Mouse (Mus musculus) midbrain, postnatal 0 days (tissue): ENCODE data around the gene Jak3. TPM values are rescaled to one million over a fixed set of nuclear protein-coding genes. Genes with fewer than 3 reads are reported as not detected.
"Not testable (repeated sequence)": the region's sequence is repeated elsewhere in the genome, so short reads cannot be mapped to it uniquely, and the experiment has no call there.

Source experiments
- ATAC-seq: fragments of 200-750 bp; cut with Nextera tagmentation; 2 replicates; pipeline ENCODE4 v1.8.0; 2017; ENCODE audit warnings: moderate number of reproducible peaks, mild to moderate bottlenecking, moderate TSS enrichment, moderate library complexity; ENCODE audit not compliant: low FRiP score
- DNase-seq: peaks from one replicate; pipeline ENCODE4 v3.0.0-alpha.2; 2015; ENCODE audit warnings: low spot score
- H3K27ac ChIP-seq: fragments of 300-500 bp; sonication (generic); 2 replicates; pipeline ENCODE4 v1.5.1; 2014; ENCODE audit warnings: low read depth, mild to moderate bottlenecking, low read length, mixed read lengths
- H3K27me3 ChIP-seq: fragments of 300-500 bp; sonication (generic); 2 replicates; pipeline ENCODE4 v1.6.1; 2014; ENCODE audit warnings: low read length, control low read depth, mixed read lengths; ENCODE audit not compliant: insufficient read depth
- H3K36me3 ChIP-seq: fragments of 300-500 bp; sonication (generic); 2 replicates; pipeline ENCODE4 v1.6.1; 2014; ENCODE audit warnings: low read length, control low read depth, mixed read lengths; ENCODE audit not compliant: insufficient read depth
- H3K4me1 ChIP-seq: fragments of 300-500 bp; sonication (generic); 2 replicates; pipeline ENCODE4 v1.6.1; 2014; ENCODE audit warnings: mild to moderate bottlenecking, control low read depth, antibody characterized with exemption, low read length, mixed read lengths; ENCODE audit not compliant: insufficient read depth
- H3K4me2 ChIP-seq: fragments of 300-500 bp; sonication (generic); 2 replicates; pipeline ENCODE4 v1.6.1; 2014; ENCODE audit warnings: low read depth, mild to moderate bottlenecking, low read length, mixed read lengths; ENCODE audit not compliant: poor library complexity, severe bottlenecking
- H3K4me3 ChIP-seq: fragments of 300-500 bp; sonication (generic); 2 replicates; pipeline ENCODE4 v1.5.1; 2014; ENCODE audit warnings: low read depth, mild to moderate bottlenecking, low read length, moderate library complexity
- H3K9ac ChIP-seq: fragments of 300-500 bp; sonication (generic); replicated peaks from 2 replicates; pipeline ENCODE4 v1.6.1; 2014; ENCODE audit warnings: mild to moderate bottlenecking, low read length, moderate library complexity, mixed read lengths; ENCODE audit not compliant: poor library complexity, severe bottlenecking
- H3K9me3 ChIP-seq: fragments of 300-500 bp; sonication (generic); 2 replicates; pipeline ENCODE4 v1.6.1; 2016; ENCODE audit warnings: low read length, control low read depth
- CTCF ChIP-seq: IDR thresholded peaks from 2 replicates; pipeline ENCODE4 v1.5.1; 2016; ENCODE audit warnings: antibody characterized with exemption, mild to moderate bottlenecking
- WGBS: fragments of 180-500 bp; shearing (Covaris S2); extraction: QIAGEN DNeasy Blood & Tissue Kit; methylation state at CpG from one replicate; pipeline ENCODE4 v1.1.7; 2014; 5-methylcytosine and 5-hydroxymethylcytosine counted together
- polyA plus RNA-seq: library from polyadenylated mRNA; unstranded; fragments of >200 nt; fragmentation: Nextera tagmentation; extraction: Ambion mirVana; gene quantifications from 2 replicates; pipeline ENCODE4 v1.2.1, GENCODE M21; 2015
- total RNA-seq: library from RNA; depleted of rRNA; stranded (reverse); fragments of >200 nt; gene quantifications from 2 replicates; pipeline ENCODE4 v1.2.3, GENCODE M21; 2014

The Jak3 gene
- total and polyA plus RNA-seq, 2 experiments from 2014 or later = 6.4 to 12.3 TPM

DNA sequence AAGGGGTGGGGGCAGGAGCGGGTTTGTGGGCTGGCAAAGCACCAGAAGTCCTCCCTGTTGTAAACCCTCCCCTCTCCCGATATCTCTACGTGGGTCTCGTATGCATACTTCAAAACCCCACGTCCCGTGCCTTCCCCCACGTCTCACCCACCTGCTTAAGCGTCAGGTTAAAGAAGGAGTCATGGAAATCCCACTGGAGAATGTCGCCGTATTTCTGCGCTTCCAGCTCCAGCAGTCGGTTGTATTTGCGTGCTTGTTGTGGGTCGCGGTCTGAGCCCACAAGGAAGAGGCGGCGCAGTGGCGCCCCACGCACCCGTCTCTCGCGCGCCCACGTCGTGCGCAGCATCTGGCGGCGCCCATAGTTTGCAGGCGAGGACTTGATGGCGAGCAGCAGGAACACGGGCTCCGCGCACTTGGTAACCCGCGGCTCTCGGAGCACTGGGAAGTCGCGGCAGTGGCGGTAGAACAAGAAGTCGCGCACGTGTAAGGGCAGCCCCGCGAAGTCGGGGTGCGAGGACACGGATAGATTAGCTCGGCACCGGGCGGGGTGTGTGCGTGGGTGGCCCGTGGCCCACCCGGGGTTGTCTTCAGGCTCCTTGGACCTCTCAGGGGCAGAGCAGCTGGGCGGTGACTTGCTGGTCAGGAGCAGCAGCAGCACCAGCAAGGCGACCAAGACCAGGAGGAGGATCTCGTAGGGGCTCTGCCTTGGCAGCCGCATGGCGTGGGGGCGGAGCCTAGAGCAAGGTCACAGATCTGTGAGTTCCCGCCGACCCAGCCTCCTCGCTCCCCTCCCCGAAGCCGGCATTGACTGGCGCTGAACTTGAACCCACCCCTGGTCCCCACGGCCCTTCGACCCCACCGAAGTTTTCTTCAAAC is 17.3 kb downstream of the Jak3 start:
- Histone ChIP-seq H3K4me2 (peak overlapping the region; percentile 40), H3K27ac (no peak overlapping the region), H3K9me3 (no peaks in the 10 kb centered on the region), H3K36me3 (no peaks in the 10 kb centered on the region), H3K27me3 (peaks cover 69% of the 10 kb centered on the region), H3K4me3 (peak overlapping the region; percentile 30), H3K9ac (no peak overlapping the region; the same call in 1 of the 2 replicates), H3K4me1 (peaks cover 6% of the 10 kb centered on the region; the same call in 1 of the 2 replicates)
- 0 out of 2 replicates have a peak, but pooled peaks have one; percentile 32 for ATAC-seq
- 7% methylated on average over 62 of the region's 68 CpGs for WGBS
- DNase-seq = no peak
- TF ChIP-seq CTCF = no peak

GRCm38 (mm10) chr8:71695456-71695855 is 19.4 kb downstream of the Jak3 start:
- not testable (repeated sequence) for H3K27ac ChIP-seq
- H3K27me3 ChIP-seq = peaks cover 58% of the 10 kb centered on the region
- WGBS = 68% methylated on average over 12 of the region's 12 CpGs

GRCm38 (mm10) chr8:71700493-71701269 is 24.6 kb downstream of the Jak3 start:
- H3K9ac ChIP-seq = no peak overlapping the region
- 16% methylated on average over 29 of the region's 29 CpGs for WGBS
- H3K27me3 ChIP-seq = peaks cover 32% of the 10 kb centered on the region; the same call in 1 of the 2 replicates
- H3K27ac ChIP-seq = no peak overlapping the region
- no peaks in the 10 kb centered on the region for H3K4me1 ChIP-seq
- no peak for TF ChIP-seq CTCF
- H3K9me3 ChIP-seq = no peaks in the 10 kb centered on the region
- H3K36me3 ChIP-seq = no peaks in the 10 kb centered on the region
- H3K4me3 ChIP-seq = peak overlapping the region; percentile 2; the same call in 1 of the 2 replicates
- ATAC-seq (0 out of 2 replicates have a peak, but pooled peaks have one; percentile 15), DNase-seq (no peak)
- H3K4me2 ChIP-seq = no peak overlapping the region; the same call in 1 of the 2 replicates

More at GRCm38 (mm10) chr8:71695456-71695855, 19.4 kb downstream of the Jak3 start:
- H3K9ac ChIP-seq, DNase-seq, H3K4me2 ChIP-seq, H3K4me3 ChIP-seq, ATAC-seq, H3K9me3 ChIP-seq, H3K4me1 ChIP-seq, H3K36me3 ChIP-seq: not testable (repeated sequence)
- TF ChIP-seq CTCF = peak; percentile 42

- peaks cover 32% of the 10 kb centered on the region; the same call in 1 of the 2 replicates for H3K27me3 ChIP-seq
- WGBS = 19% methylated on average over 30 of the region's 34 CpGs
- no peak for DNase-seq
- ATAC-seq = no peak
- H3K9me3 ChIP-seq = no peaks in the 10 kb centered on the region
- peak within 1 kb of the TSS; percentile 2; the same call in 1 of the 2 replicates for H3K4me3 ChIP-seq
- H3K36me3 ChIP-seq = no peaks in the 10 kb centered on the region
- H3K9ac ChIP-seq = no peak within 1 kb of the TSS
- no peak within 1 kb of the TSS for H3K27ac ChIP-seq
- no peak within 1 kb of the TSS for H3K4me2 ChIP-seq
- no peaks in the 10 kb centered on the region for H3K4me1 ChIP-seq
- TF ChIP-seq CTCF = no peak
Measured at GRCm38 (mm10) chr8:71701414-71702086, 25.5 kb downstream of the Jak3 start, which contains the start of gene B3gnt3. B3gnt3 (minus strand) TSS chr8:71701789.

DNA sequence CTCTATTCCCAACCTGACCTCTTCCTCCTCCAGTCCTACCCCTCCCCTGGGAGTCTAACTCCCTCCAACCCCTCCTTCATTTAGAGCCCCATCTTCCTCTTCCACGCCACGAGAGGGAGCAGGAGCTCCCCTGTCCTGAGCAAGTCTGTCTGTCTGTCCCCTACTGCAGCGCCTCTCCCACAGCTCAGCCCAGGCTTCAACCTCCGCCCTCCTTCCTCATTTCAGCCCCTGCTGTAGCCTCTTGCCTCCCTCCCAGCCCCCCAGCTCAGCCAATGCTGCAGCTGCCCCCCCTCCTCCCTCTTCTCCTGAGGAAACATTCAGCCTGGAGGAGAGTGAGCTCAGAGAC is 26.0 kb downstream of the Jak3 start:
- H3K4me3 ChIP-seq = no peak overlapping the region
- 0 out of 2 replicates have a peak, but pooled peaks have one; percentile 13 for TF ChIP-seq CTCF
- no peaks in the 10 kb centered on the region for H3K9me3 ChIP-seq
- no peaks in the 10 kb centered on the region for H3K4me1 ChIP-seq
- no peaks in the 10 kb centered on the region for H3K36me3 ChIP-seq
- DNase-seq (no peak), ATAC-seq (no peak)
- 45% methylated on average over 4 of the region's 4 CpGs for WGBS
- H3K9ac ChIP-seq = no peak overlapping the region
- no peak overlapping the region for H3K4me2 ChIP-seq
- peaks cover 29% of the 10 kb centered on the region; the same call in 1 of the 2 replicates for H3K27me3 ChIP-seq
- H3K27ac ChIP-seq = no peak overlapping the region
